Mouse (Mus musculus): ENCODE data around the gene Scfd2. TPM values are rescaled to one million over a fixed set of nuclear protein-coding genes. Genes with fewer than 3 reads are reported as not detected.

The Scfd2 gene
- polyA plus RNA-seq (2015; fragmentation: Nextera tagmentation; extraction: Ambion mirVana), result 13.9 and 14.8 TPM in 2 replicates

DNA sequence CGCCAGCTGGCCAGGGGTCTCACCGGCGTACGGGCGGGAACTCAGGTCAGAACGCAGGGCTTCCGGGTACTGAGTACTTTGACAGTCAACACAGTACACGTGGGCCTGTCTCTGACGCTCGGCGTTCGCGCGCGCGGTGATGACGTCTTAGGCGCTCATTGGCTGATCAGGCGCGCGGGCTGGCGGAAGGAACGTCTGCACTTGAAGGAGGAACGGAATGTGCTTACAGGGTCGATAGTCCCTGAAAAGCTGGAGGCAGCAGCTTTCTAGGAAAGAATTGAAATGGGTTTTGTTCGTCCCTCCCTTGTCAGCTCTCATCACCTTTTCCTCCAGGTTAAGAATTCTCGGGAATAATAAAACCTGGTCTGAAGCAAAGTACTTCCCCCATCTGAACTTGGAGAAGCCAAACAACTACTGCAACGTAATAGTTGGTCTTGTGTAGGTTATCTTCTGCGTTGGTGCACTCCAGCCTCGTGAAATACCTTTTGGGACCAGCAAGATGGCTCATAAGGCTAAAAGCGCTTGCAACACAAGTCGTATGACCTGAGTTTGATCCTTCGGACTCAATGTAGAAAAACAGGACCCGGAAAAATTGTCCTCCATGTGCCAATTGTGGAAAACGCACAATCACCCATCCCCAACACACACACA is at the start of gene Scfd2:
Scfd2 (minus strand) TSS at position 130 of the 651 bp plus-strand sequence.
- WGBS (ENCODE audit: insufficient replicate concordance), result 5% methylated on average over 35 of the region's 35 CpGs

GRCm38 (mm10) chr5:74571767-74572166 is 40.2 kb upstream of the Scfd2 start:
- no peaks in the 10 kb centered on the region for H3K9me3 ChIP-seq (replicated peaks)
- ATAC-seq (ENCODE audit: low read depth) (no peak), DNase-seq (no peak)
- peaks cover 40% of the 10 kb centered on the region for H3K36me3 ChIP-seq
- H3K27ac ChIP-seq, result no peak overlapping the region
- no peak overlapping the region for H3K9ac ChIP-seq
- 86% methylated on average over 6 of the region's 6 CpGs for WGBS (ENCODE audit: insufficient replicate concordance)
- H3K27me3 ChIP-seq, result no peaks in the 10 kb centered on the region
- H3K4me2 ChIP-seq, result no peak overlapping the region
- H3K4me3 ChIP-seq (replicated peaks), result no peak overlapping the region
- no peaks in the 10 kb centered on the region for H3K4me1 ChIP-seq (replicated peaks)

More for the DNA sequence above, at the start of gene Scfd2:
- H3K9me3 ChIP-seq (replicated peaks), result no peaks in the 10 kb centered on the region
- H3K4me1 ChIP-seq (replicated peaks), result peaks cover 60% of the 10 kb centered on the region
- DNase-seq (peak; percentile 93), ATAC-seq (ENCODE audit: low read depth) (peak; percentile 81)
- H3K4me3 ChIP-seq (replicated peaks), result peak within 1 kb of the TSS; percentile 93
- H3K4me2 ChIP-seq, result peak within 1 kb of the TSS; percentile 98
- peak within 1 kb of the TSS; percentile 79 for H3K9ac ChIP-seq
- no peaks in the 10 kb centered on the region for H3K27me3 ChIP-seq
- H3K27ac ChIP-seq, result peak within 1 kb of the TSS; percentile 80
- H3K36me3 ChIP-seq, result no peaks in the 10 kb centered on the region

GRCm38 (mm10) chr5:74561151-74561550 is 29.6 kb upstream of the Scfd2 start:
- no peak overlapping the region for H3K27ac ChIP-seq
- ATAC-seq (ENCODE audit: low read depth) (no peak), DNase-seq (no peak)
- H3K9ac ChIP-seq, result no peak overlapping the region
- H3K4me1 ChIP-seq (replicated peaks), result no peaks in the 10 kb centered on the region
- H3K4me3 ChIP-seq (replicated peaks), result no peak overlapping the region
- H3K27me3 ChIP-seq, result no peaks in the 10 kb centered on the region
- H3K4me2 ChIP-seq, result no peak overlapping the region
- 75% methylated on average over 1 of the region's 1 CpGs for WGBS (ENCODE audit: insufficient replicate concordance)
- H3K9me3 ChIP-seq (replicated peaks), result no peaks in the 10 kb centered on the region
- H3K36me3 ChIP-seq, result peaks cover 63% of the 10 kb centered on the region

GRCm38 (mm10) chr5:74549566-74549965 is 18.0 kb upstream of the Scfd2 start:
- no peak overlapping the region for H3K27ac ChIP-seq
- 89% methylated on average over 8 of the region's 8 CpGs for WGBS (ENCODE audit: insufficient replicate concordance)

GRCm38 (mm10) chr5:74545606-74546005 is 14.0 kb upstream of the Scfd2 start:
- Histone ChIP-seq H3K27ac (no peak overlapping the region), H3K9ac (no peak overlapping the region), H3K9me3 (replicated peaks) (no peaks in the 10 kb centered on the region), H3K4me3 (replicated peaks) (no peak overlapping the region), H3K36me3 (peaks cover 69% of the 10 kb centered on the region), H3K4me1 (replicated peaks) (no peaks in the 10 kb centered on the region), H3K4me2 (no peak overlapping the region), H3K27me3 (no peaks in the 10 kb centered on the region)
- no peak for ATAC-seq (ENCODE audit: low read depth)
- WGBS (ENCODE audit: insufficient replicate concordance), result 86% methylated on average over 4 of the region's 4 CpGs
- DNase-seq, result no peak

More at GRCm38 (mm10) chr5:74549566-74549965, 18.0 kb upstream of the Scfd2 start:
- no peak for ATAC-seq (ENCODE audit: low read depth)
- Histone ChIP-seq H3K9me3 (replicated peaks) (no peaks in the 10 kb centered on the region), H3K4me2 (no peak overlapping the region), H3K4me3 (replicated peaks) (no peak overlapping the region), H3K36me3 (peaks cover 66% of the 10 kb centered on the region), H3K27me3 (no peaks in the 10 kb centered on the region), H3K4me1 (replicated peaks) (no peaks in the 10 kb centered on the region), H3K9ac (no peak overlapping the region)
- DNase-seq, result no peak

- 33% methylated on average over 12 of the region's 12 CpGs for WGBS (ENCODE audit: insufficient replicate concordance)
- Histone ChIP-seq H3K4me1 (replicated peaks) (peaks cover 29% of the 10 kb centered on the region), H3K27me3 (no peaks in the 10 kb centered on the region), H3K36me3 (peaks cover 22% of the 10 kb centered on the region), H3K9ac (peak overlapping the region; percentile 91), H3K4me3 (replicated peaks) (peak overlapping the region; percentile 86), H3K4me2 (peak overlapping the region; percentile 73), H3K9me3 (replicated peaks) (no peaks in the 10 kb centered on the region), H3K27ac (peak overlapping the region; percentile 92)
- ATAC-seq (ENCODE audit: low read depth) (no peak), DNase-seq (no peak)
These were observed 4.8 kb upstream of the Scfd2 start for GRCm38 (mm10) chr5:74536180-74536947.

- peaks cover 14% of the 10 kb centered on the region for H3K36me3 ChIP-seq
- H3K27me3 ChIP-seq, result no peaks in the 10 kb centered on the region
- peak within 1 kb of the TSS; percentile 73 for H3K4me2 ChIP-seq
- peak within 1 kb of the TSS; percentile 92 for H3K27ac ChIP-seq
- peak; percentile 87 for DNase-seq
- H3K9ac ChIP-seq, result peak within 1 kb of the TSS; percentile 91
- under 1% methylated on average over 70 of the region's 73 CpGs for whole genome bisulfite sequencing (ENCODE audit: insufficient replicate concordance)
- H3K9me3 ChIP-seq (replicated peaks), result no peaks in the 10 kb centered on the region
- peak within 1 kb of the TSS; percentile 86 for H3K4me3 ChIP-seq (replicated peaks)
- peaks cover 39% of the 10 kb centered on the region for H3K4me1 ChIP-seq (replicated peaks)
- peak; percentile 80 for ATAC-seq (ENCODE audit: low read depth)
These were observed 3.9 kb upstream of the Scfd2 start, which contains the start of gene Fip1l1 for GRCm38 (mm10) chr5:74535240-74536021. Fip1l1 (plus strand) TSS chr5:74535449.

DNA sequence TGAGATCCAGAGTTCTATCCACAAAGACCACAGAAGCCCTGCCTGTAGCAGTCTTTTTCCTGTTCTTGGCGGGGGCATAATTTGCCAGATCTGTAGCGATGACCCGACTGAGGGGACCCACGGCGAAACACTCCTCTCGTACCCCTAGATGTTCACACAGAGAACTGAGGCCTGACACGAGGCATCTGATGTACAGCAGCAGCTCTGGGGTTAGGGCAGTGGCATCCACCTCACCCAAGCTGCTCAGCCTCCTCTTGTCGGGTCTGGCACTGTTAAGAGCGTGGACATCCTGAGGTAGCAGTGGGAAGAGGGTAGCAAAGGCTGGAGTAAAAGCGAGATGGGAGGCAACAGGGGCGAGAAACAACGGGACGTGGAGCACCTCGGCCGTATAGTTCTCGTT is 774 bp downstream of the Scfd2 start:
- peaks cover 54% of the 10 kb centered on the region for H3K4me1 ChIP-seq (replicated peaks)
- WGBS (ENCODE audit: insufficient replicate concordance), result 7% methylated on average over 16 of the region's 16 CpGs
- peak overlapping the region; percentile 93 for H3K4me3 ChIP-seq (replicated peaks)
- H3K27me3 ChIP-seq, result no peaks in the 10 kb centered on the region
- no peaks in the 10 kb centered on the region for H3K9me3 ChIP-seq (replicated peaks)
- DNase-seq, result no peak
- no peaks in the 10 kb centered on the region for H3K36me3 ChIP-seq
- no peak overlapping the region for H3K27ac ChIP-seq
- peak overlapping the region; percentile 98 for H3K4me2 ChIP-seq
- ATAC-seq (ENCODE audit: low read depth), result no peak
- H3K9ac ChIP-seq, result peak overlapping the region; percentile 79

DNA sequence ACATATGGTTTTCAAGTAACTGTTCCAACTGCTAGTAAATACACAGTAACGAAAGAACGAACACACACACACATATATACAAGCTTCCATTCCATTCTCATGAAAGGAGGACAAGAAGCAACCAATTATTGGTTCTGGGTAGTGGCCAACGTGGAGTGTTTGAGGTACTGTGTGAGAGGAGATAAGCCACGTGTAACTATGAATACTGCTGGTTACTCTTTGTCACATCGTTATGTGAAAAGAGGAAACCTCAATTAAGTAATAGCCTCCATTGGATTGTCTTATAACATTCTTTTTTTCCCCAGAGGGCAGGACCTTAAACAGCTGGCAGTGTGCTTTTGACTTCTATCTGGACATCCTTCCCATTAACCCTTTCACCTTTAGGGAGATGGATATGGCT is 4.5 kb downstream of the Scfd2 start:
- ATAC-seq (ENCODE audit: low read depth), result no peak
- Histone ChIP-seq H3K4me3 (replicated peaks) (no peak overlapping the region), H3K27me3 (no peaks in the 10 kb centered on the region), H3K9me3 (replicated peaks) (no peaks in the 10 kb centered on the region), H3K27ac (no peak overlapping the region), H3K36me3 (no peaks in the 10 kb centered on the region), H3K4me1 (replicated peaks) (peaks cover 43% of the 10 kb centered on the region), H3K9ac (no peak overlapping the region), H3K4me2 (no peak overlapping the region)
- DNase-seq, result no peak
- 48% methylated on average over 5 of the region's 5 CpGs for WGBS (ENCODE audit: insufficient replicate concordance)

GRCm38 (mm10) chr5:74511686-74512085 is 19.9 kb downstream of the Scfd2 start:
- Histone ChIP-seq H3K4me1 (replicated peaks) (no peaks in the 10 kb centered on the region), H3K36me3 (peaks cover 10% of the 10 kb centered on the region), H3K9ac (no peak overlapping the region), H3K9me3 (replicated peaks) (no peaks in the 10 kb centered on the region), H3K27ac (no peak overlapping the region), H3K4me2 (no peak overlapping the region), H3K4me3 (replicated peaks) (no peak overlapping the region), H3K27me3 (no peaks in the 10 kb centered on the region)
- ATAC-seq (ENCODE audit: low read depth) (no peak), DNase-seq (no peak)

- H3K27ac ChIP-seq, result no peak overlapping the region
- no peaks in the 10 kb centered on the region for H3K27me3 ChIP-seq
- no peaks in the 10 kb centered on the region for H3K36me3 ChIP-seq
- WGBS (ENCODE audit: insufficient replicate concordance), result 78% methylated on average over 3 of the region's 3 CpGs
- H3K4me1 ChIP-seq (replicated peaks), result no peaks in the 10 kb centered on the region
- H3K9me3 ChIP-seq (replicated peaks), result no peaks in the 10 kb centered on the region
- no peak overlapping the region for H3K4me3 ChIP-seq (replicated peaks)
- H3K9ac ChIP-seq, result no peak overlapping the region
- ATAC-seq (ENCODE audit: low read depth), result no peak
- DNase-seq, result no peak
- H3K4me2 ChIP-seq, result no peak overlapping the region
These were observed 38.9 kb downstream of the Scfd2 start for GRCm38 (mm10) chr5:74492705-74493104.

All from liver, embryonic 13.5 days (tissue).